Mouse (Mus musculus) lung, postnatal 0 days (tissue): ENCODE data around the gene Lpar1. TPM values are rescaled to one million over a fixed set of nuclear protein-coding genes. Genes with fewer than 3 reads are reported as not detected.

ENCODE experiments used
- ATAC-seq: fragments of 200-750 bp; cut with Nextera tagmentation; 2 replicates; pipeline ENCODE4 v1.8.0; 2017; ENCODE audit warnings: moderate library complexity
- DNase-seq: peaks from one replicate; pipeline ENCODE4 v3.0.0-alpha.2; 2016; ENCODE audit warnings: low spot score
- H3K27ac ChIP-seq: fragments of 300-500 bp; sonication (generic); 2 replicates; pipeline ENCODE4 v1.5.1; 2014; ENCODE audit warnings: antibody characterized with exemption, mild to moderate bottlenecking, low read length, mixed read lengths
- H3K27me3 ChIP-seq: fragments of 300-500 bp; sonication (generic); replicated peaks from 2 replicates; pipeline ENCODE4 v1.6.1; 2014; ENCODE audit warnings: low read length, mixed read lengths; ENCODE audit not compliant: insufficient read depth
- H3K36me3 ChIP-seq: fragments of 300-500 bp; sonication (generic); 2 replicates; pipeline ENCODE4 v1.6.1; 2014; ENCODE audit warnings: low read length, mixed read lengths; ENCODE audit not compliant: insufficient read depth
- H3K4me1 ChIP-seq: fragments of 300-500 bp; sonication (generic); 2 replicates; pipeline ENCODE4 v1.6.1; 2014; ENCODE audit warnings: antibody characterized with exemption, low read depth, low read length, mixed read lengths; ENCODE audit not compliant: insufficient read depth
- H3K4me2 ChIP-seq: fragments of 300-500 bp; sonication (generic); replicated peaks from 2 replicates; pipeline ENCODE4 v1.6.1; 2014; ENCODE audit warnings: low read depth, mild to moderate bottlenecking, low read length, moderate library complexity, mixed read lengths
- H3K4me3 ChIP-seq: fragments of 300-500 bp; sonication (generic); 2 replicates; pipeline ENCODE4 v1.5.1; 2014; ENCODE audit warnings: low read depth, low read length
- H3K9ac ChIP-seq: fragments of 300-500 bp; sonication (generic); replicated peaks from 2 replicates; pipeline ENCODE4 v1.6.1; 2014; ENCODE audit warnings: low read depth, mild to moderate bottlenecking
- H3K9me3 ChIP-seq: fragments of 300-500 bp; sonication (generic); 2 replicates; pipeline ENCODE4 v1.6.1; 2016; ENCODE audit warnings: low read length, mixed read lengths
- CTCF ChIP-seq: IDR thresholded peaks from 2 replicates; pipeline ENCODE4 v1.5.1; 2016; ENCODE audit warnings: antibody characterized with exemption, mild to moderate bottlenecking
- EP300 ChIP-seq: IDR thresholded peaks from 2 replicates; pipeline ENCODE4 v1.6.1; 2016; ENCODE audit warnings: antibody characterized with exemption, mild to moderate bottlenecking, control low read depth
- WGBS: fragments of 180-500 bp; shearing (Covaris S2); extraction: QIAGEN DNeasy Blood & Tissue Kit; methylation state at CpG from one replicate; pipeline ENCODE4 v1.1.7; 2014; 5-methylcytosine and 5-hydroxymethylcytosine counted together
- polyA plus RNA-seq: library from polyadenylated mRNA; unstranded; fragments of >200 nt; fragmentation: Nextera tagmentation; extraction: Ambion mirVana; gene quantifications from 2 replicates; pipeline ENCODE4 v1.2.1, GENCODE M21; 2015

Lpar1 gene
- 29.5 and 31.8 TPM in 2 replicates for polyA plus RNA-seq

DNA sequence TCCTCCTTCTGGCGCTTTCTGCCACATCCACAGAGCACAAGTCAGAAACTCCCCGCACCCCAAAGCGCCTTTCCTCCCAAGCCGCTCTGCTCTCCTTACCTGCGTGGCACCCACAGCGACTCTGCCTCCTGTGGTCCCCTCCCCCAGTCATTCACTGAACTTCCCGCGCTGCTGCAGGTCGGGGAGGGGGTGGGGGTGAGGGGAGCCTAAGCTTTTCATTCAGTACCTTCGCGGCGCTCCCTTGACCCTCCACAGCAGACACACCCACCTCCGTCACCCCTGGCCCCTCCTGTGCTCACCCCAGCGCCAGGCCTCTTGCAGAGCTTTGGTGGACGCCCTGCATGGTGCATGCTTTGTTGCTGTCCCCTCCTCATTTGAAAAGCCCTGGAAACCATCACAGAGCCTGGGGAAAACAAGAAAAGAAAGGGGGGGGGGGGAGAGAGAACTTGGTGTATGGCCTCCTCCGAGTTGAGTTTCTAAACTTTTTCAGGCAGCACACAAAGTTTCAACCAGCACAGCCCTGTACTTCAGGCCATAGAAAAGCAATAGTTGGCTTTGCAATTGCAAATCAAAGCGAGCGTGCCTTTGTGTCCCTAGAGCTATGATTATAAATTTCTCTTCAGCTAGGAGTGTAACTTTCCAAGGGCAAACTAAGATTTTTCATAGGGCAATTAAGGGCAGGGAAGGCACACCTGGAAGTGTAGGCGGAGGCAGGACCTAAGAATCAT lies at the start of gene Lpar1:
Gene Lpar1 (minus strand): TSS at position 268 of the 728 bp plus-strand sequence.
- Histone ChIP-seq H3K9me3 (no peaks in the 10 kb centered on the region), H3K27me3 (no peaks in the 10 kb centered on the region), H3K4me3 (peak within 1 kb of the TSS; percentile 68), H3K9ac (peak within 1 kb of the TSS; percentile 62), H3K4me2 (peak within 1 kb of the TSS; percentile 93), H3K27ac (peak within 1 kb of the TSS; percentile 89), H3K4me1 (no peaks in the 10 kb centered on the region), H3K36me3 (no peaks in the 10 kb centered on the region)
- ATAC-seq (peak; percentile 43), DNase-seq (peak; percentile 36)
- 15% methylated on average over 16 of the region's 19 CpGs for WGBS
- no peak for TF ChIP-seq EP300
- no peak for TF ChIP-seq CTCF

- Histone ChIP-seq H3K27me3 (no peaks in the 10 kb centered on the region), H3K4me1 (no peaks in the 10 kb centered on the region; the same call in 1 of the 2 replicates), H3K4me3 (no peak overlapping the region), H3K4me2 (no peak overlapping the region), H3K36me3 (no peaks in the 10 kb centered on the region), H3K27ac (no peak overlapping the region), H3K9ac (no peak overlapping the region), H3K9me3 (no peaks in the 10 kb centered on the region)
- TF ChIP-seq EP300: no peak
- no peak for TF ChIP-seq CTCF
- WGBS: 21% methylated on average over 2 of the region's 2 CpGs
- no peak for ATAC-seq
- peak; percentile 53 for DNase-seq
Observed at GRCm38 (mm10) chr4:58585942-58586341, 32.2 kb upstream of the Lpar1 start.

DNA sequence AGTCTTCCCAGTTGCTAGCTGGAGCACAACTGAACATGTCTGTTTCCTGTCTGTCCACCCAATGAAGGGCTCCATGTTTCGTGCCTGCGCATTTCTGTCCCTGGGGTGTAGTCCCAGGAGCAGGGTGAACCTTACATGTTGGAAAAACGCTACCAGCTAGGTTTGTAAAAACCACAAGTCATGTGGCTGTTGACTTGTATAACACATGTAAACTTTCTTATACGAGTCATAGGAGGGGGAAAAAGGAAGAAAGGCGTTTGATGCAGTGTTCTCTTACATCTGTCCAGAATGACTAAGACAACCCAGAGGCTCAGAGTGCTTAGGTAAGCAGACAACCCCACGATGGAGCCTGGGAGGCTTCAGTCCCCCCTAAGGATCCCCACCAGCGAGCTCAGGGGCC lies 27.5 kb upstream of the Lpar1 start:
- no peaks in the 10 kb centered on the region for H3K9me3 ChIP-seq
- H3K27ac ChIP-seq: no peak overlapping the region
- no peak overlapping the region for H3K9ac ChIP-seq
- H3K27me3 ChIP-seq: no peaks in the 10 kb centered on the region
- DNase-seq (no peak), ATAC-seq (no peak)
- TF ChIP-seq CTCF (no peak), EP300 (no peak)
- no peaks in the 10 kb centered on the region; the same call in 1 of the 2 replicates for H3K4me1 ChIP-seq
- no peak overlapping the region for H3K4me3 ChIP-seq
- no peaks in the 10 kb centered on the region for H3K36me3 ChIP-seq
- H3K4me2 ChIP-seq: no peak overlapping the region
- WGBS: 72% methylated on average over 7 of the region's 7 CpGs

GRCm38 (mm10) chr4:58580516-58580915 lies 26.8 kb upstream of the Lpar1 start:
- Histone ChIP-seq H3K4me3 (no peak overlapping the region), H3K4me1 (no peaks in the 10 kb centered on the region), H3K9ac (no peak overlapping the region), H3K9me3 (no peaks in the 10 kb centered on the region), H3K36me3 (no peaks in the 10 kb centered on the region), H3K27me3 (no peaks in the 10 kb centered on the region), H3K27ac (no peak overlapping the region), H3K4me2 (no peak overlapping the region)
- WGBS: 68% methylated on average over 5 of the region's 5 CpGs
- DNase-seq (no peak), ATAC-seq (no peak)
- TF ChIP-seq CTCF: no peak
- TF ChIP-seq EP300: no peak

DNA sequence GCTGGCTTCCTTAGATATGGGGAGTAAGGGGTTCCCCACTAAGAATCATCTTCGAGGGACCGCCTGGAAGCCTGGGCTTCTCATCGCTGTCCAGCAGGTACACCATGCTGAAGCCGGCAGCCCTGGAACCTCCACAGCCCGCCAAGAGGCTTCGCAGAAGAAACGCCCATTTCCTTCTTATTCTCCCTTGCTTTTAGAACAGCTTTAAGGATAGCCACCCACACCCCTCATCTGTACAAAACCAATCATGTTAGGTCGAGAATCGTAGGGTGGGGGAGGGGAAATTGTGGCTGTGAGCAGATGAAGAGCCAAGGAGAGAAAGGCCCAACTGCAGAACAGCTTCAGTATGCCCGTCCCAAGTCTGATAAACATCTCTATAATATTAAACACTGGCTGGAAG lies 26.4 kb upstream of the Lpar1 start:
- H3K4me3 ChIP-seq: no peak overlapping the region
- no peaks in the 10 kb centered on the region for H3K4me1 ChIP-seq
- no peak overlapping the region for H3K27ac ChIP-seq
- DNase-seq (no peak), ATAC-seq (no peak)
- H3K36me3 ChIP-seq: no peaks in the 10 kb centered on the region
- 58% methylated on average over 10 of the region's 10 CpGs for WGBS
- no peak for TF ChIP-seq CTCF
- no peak for TF ChIP-seq EP300
- H3K27me3 ChIP-seq: no peaks in the 10 kb centered on the region
- no peaks in the 10 kb centered on the region for H3K9me3 ChIP-seq
- no peak overlapping the region for H3K4me2 ChIP-seq
- no peak overlapping the region for H3K9ac ChIP-seq

- peak; percentile 98 for ATAC-seq
- TF ChIP-seq CTCF (peak; percentile 39), EP300 (peak; percentile 92)
- WGBS: 13% methylated on average over 2 of the region's 2 CpGs
Observed at GRCm38 (mm10) chr4:58578488-58578887, 24.8 kb upstream of the Lpar1 start.

More at GRCm38 (mm10) chr4:58578488-58578887, 24.8 kb upstream of the Lpar1 start:
- DNase-seq: peak; percentile 95
- Histone ChIP-seq H3K9me3 (no peaks in the 10 kb centered on the region), H3K4me2 (no peak overlapping the region), H3K4me3 (no peak overlapping the region), H3K36me3 (no peaks in the 10 kb centered on the region), H3K4me1 (no peaks in the 10 kb centered on the region), H3K9ac (no peak overlapping the region), H3K27me3 (no peaks in the 10 kb centered on the region), H3K27ac (no peak overlapping the region)
